Mouse (Mus musculus) CH12.LX (cell line): ENCODE data around the gene Armc10. TPM values are rescaled to one million over a fixed set of nuclear protein-coding genes. Genes with fewer than 3 reads are reported as not detected.

Source experiments
- DNase-seq: peaks from one replicate; pipeline ENCODE4 v3.0.0-alpha.2; 2013; ENCODE audit errors: extremely low read depth
- H3K27ac ChIP-seq: 2 replicates; pipeline ENCODE4 v1.5.1; 2012; ENCODE audit warnings: low read depth, mild to moderate bottlenecking, control low read depth, moderate library complexity; ENCODE audit not compliant: insufficient read depth
- H3K27me3 ChIP-seq: replicated peaks from 2 replicates; pipeline ENCODE3; 2012; ENCODE audit warnings: inconsistent platforms
- H3K36me3 ChIP-seq, 2 experiments: replicated peaks in 1 of 2; 2 replicates each; pipeline versions ENCODE3 to v1.6.1; 2012; ENCODE audit warnings: inconsistent platforms in 1 of 2, low read length in 1 of 2, mild to moderate bottlenecking in 1 of 2, mixed read lengths in 1 of 2, moderate library complexity in 1 of 2; ENCODE audit not compliant: control insufficient read depth in 1 of 2, insufficient read depth in 1 of 2
- H3K4me1 ChIP-seq, 2 experiments: 2 replicates each; pipeline ENCODE4 v1.6.1; 2012; ENCODE audit warnings: inconsistent platforms in 1 of 2, moderate library complexity in 1 of 2; ENCODE audit not compliant: insufficient read depth in 2 of 2, control insufficient read depth in 1 of 2
- H3K4me2 ChIP-seq: 2 replicates; pipeline ENCODE4 v1.6.1; 2012; ENCODE audit warnings: low read depth, mild to moderate bottlenecking, control low read depth; ENCODE audit not compliant: poor library complexity, insufficient read depth, severe bottlenecking
- H3K4me3 ChIP-seq, 3 experiments: fragments of 150-350 bp in 1 of 3; sonication (generic) in 1 of 3; replicated peaks in 1 of 3; 2 replicates each; pipeline versions ENCODE3 to v1.5.1; 2011 to 2012; ENCODE audit warnings: low read depth in 2 of 3, low read length in 2 of 3, mild to moderate bottlenecking in 2 of 3, moderate library complexity in 2 of 3, control low read depth in 1 of 3, improper control_type of control experiment in 1 of 3, inconsistent platforms in 1 of 3, mixed read lengths in 1 of 3; ENCODE audit not compliant: poor library complexity in 1 of 3
- H3K79me2 ChIP-seq: replicated peaks from 2 replicates; pipeline ENCODE4 v1.6.1; 2012; ENCODE audit warnings: mild to moderate bottlenecking, moderate library complexity; ENCODE audit not compliant: control insufficient read depth, poor library complexity, insufficient read depth, severe bottlenecking; ENCODE audit errors: extremely low read depth
- H3K9ac ChIP-seq: 2 replicates; pipeline ENCODE4 v1.6.1; 2012; ENCODE audit warnings: low read depth, mild to moderate bottlenecking, control low read depth, moderate library complexity; ENCODE audit not compliant: insufficient read depth
- H3K9me3 ChIP-seq: replicated peaks from 2 replicates; pipeline ENCODE3; 2012; ENCODE audit warnings: low read length, inconsistent platforms, mixed read lengths
- BHLHE40 ChIP-seq: IDR thresholded peaks from 2 replicates; pipeline ENCODE4 v1.6.1; 2011; ENCODE audit warnings: mild to moderate bottlenecking, low read depth, low read length, improper control_type of control experiment
- CHD1 ChIP-seq: IDR thresholded peaks from 2 replicates; pipeline ENCODE4 v1.6.1; 2012; ENCODE audit warnings: low read depth, low read length, improper control_type of control experiment, inconsistent platforms
- E2F4 ChIP-seq: IDR thresholded peaks from 2 replicates; pipeline ENCODE4 v1.6.1; 2011; ENCODE audit warnings: low read depth, low read length, improper control_type of control experiment; ENCODE audit not compliant: insufficient replicate concordance
- ELF1 ChIP-seq: IDR thresholded peaks from 2 replicates; pipeline ENCODE4 v1.6.1; 2014; ENCODE audit warnings: low read depth, mild to moderate bottlenecking, inconsistent platforms, low read length, improper control_type of control experiment
- ETS1 ChIP-seq: conservative IDR thresholded peaks from 2 replicates; pipeline ENCODE4 v1.6.1; 2012; ENCODE audit warnings: low read depth, mild to moderate bottlenecking, inconsistent platforms, low read length, improper control_type of control experiment, moderate library complexity
- GABPA ChIP-seq: IDR thresholded peaks from 2 replicates; pipeline ENCODE4 v1.6.1; 2012; ENCODE audit warnings: low read depth, low read length, improper control_type of control experiment, inconsistent platforms; ENCODE audit not compliant: insufficient replicate concordance
- IRF4 ChIP-seq: IDR thresholded peaks from 2 replicates; pipeline ENCODE4 v1.6.1; 2014; ENCODE audit warnings: low read depth, mild to moderate bottlenecking, inconsistent platforms, low read length, improper control_type of control experiment
- JUN ChIP-seq: IDR thresholded peaks from 2 replicates; pipeline ENCODE4 v1.6.1; 2011; ENCODE audit warnings: low read depth, mild to moderate bottlenecking, low read length, improper control_type of control experiment, moderate library complexity; ENCODE audit not compliant: insufficient read depth
- JUND ChIP-seq: conservative IDR thresholded peaks from 2 replicates; pipeline ENCODE4 v1.6.1; 2011; ENCODE audit warnings: low read depth, low read length, improper control_type of control experiment
- MAFK ChIP-seq: IDR thresholded peaks from 2 replicates; pipeline ENCODE4 v1.6.1; 2011; ENCODE audit warnings: low read length, improper control_type of control experiment; ENCODE audit not compliant: insufficient replicate concordance
- MAX ChIP-seq: IDR thresholded peaks from 2 replicates; pipeline ENCODE4 v1.6.1; 2011; ENCODE audit warnings: low read length, improper control_type of control experiment
- MAZ ChIP-seq: IDR thresholded peaks from 2 replicates; pipeline ENCODE4 v1.6.1; 2012; ENCODE audit warnings: low read depth, mild to moderate bottlenecking, inconsistent platforms, low read length, improper control_type of control experiment, moderate library complexity
- MXI1 ChIP-seq: IDR thresholded peaks from 2 replicates; pipeline ENCODE4 v1.6.1; 2011; ENCODE audit warnings: mild to moderate bottlenecking, low read depth, low read length, improper control_type of control experiment
- MYC ChIP-seq: IDR thresholded peaks from 2 replicates; pipeline ENCODE4 v1.6.1; 2011; ENCODE audit warnings: low read depth, mild to moderate bottlenecking, improper control_type of control experiment, low read length
- NELFE ChIP-seq: IDR thresholded peaks from 2 replicates; pipeline ENCODE4 v1.6.1; 2011; ENCODE audit warnings: low read depth, low read length, improper control_type of control experiment
- PAX5 ChIP-seq: IDR thresholded peaks from 2 replicates; pipeline ENCODE4 v1.6.1; 2012; ENCODE audit warnings: low read length, inconsistent platforms, mixed read lengths
- POLR2A ChIP-seq: IDR thresholded peaks from 2 replicates; pipeline ENCODE4 v1.6.1; 2011; ENCODE audit warnings: low read depth, mild to moderate bottlenecking, improper control_type of control experiment, low read length
- RAD21 ChIP-seq: IDR thresholded peaks from 2 replicates; pipeline ENCODE4 v1.6.1; 2011; ENCODE audit warnings: low read depth, mild to moderate bottlenecking, low read length, improper control_type of control experiment, moderate library complexity
- RCOR1 ChIP-seq: conservative IDR thresholded peaks from 2 replicates; pipeline ENCODE4 v1.6.1; 2012; ENCODE audit warnings: low read depth, mild to moderate bottlenecking, inconsistent platforms, low read length, improper control_type of control experiment
- SIN3A ChIP-seq: IDR thresholded peaks from 2 replicates; pipeline ENCODE4 v1.6.1; 2012; ENCODE audit warnings: low read length, improper control_type of control experiment, inconsistent platforms
- USF2 ChIP-seq: conservative IDR thresholded peaks from 2 replicates; pipeline ENCODE4 v1.6.1; 2011; ENCODE audit warnings: low read depth, low read length, improper control_type of control experiment
- ZNF384 ChIP-seq: IDR thresholded peaks from 2 replicates; pipeline ENCODE4 v1.6.1; 2012; ENCODE audit warnings: low read depth, low read length, improper control_type of control experiment, inconsistent platforms
- dilution Hi-C: fragments of 300-500 bp; cut with MboI; formaldehyde crosslinking; loops from 2 replicates; pipeline ENCODE4 v1.14.3; 2020; ENCODE audit warnings: low sequenced_read_pairs; ENCODE audit not compliant: extremely low pct_unique_long_range_greater_than_20kb, extremely low pct_ligation_motif_present
- in situ Hi-C: fragments of 300-500 bp; cut with MboI; formaldehyde crosslinking; loops from 3 replicates; pipeline ENCODE4 v1.14.3; 2019; ENCODE audit warnings: low sequenced_read_pairs, low pct_ligation_motif_present, low pct_unique_long_range_greater_than_20kb, mixed read lengths
- polyA plus RNA-seq: library from polyadenylated mRNA; unstranded; fragments of >175 nt; gene quantifications from 2 replicates; pipeline ENCODE4 v1.2.1, GENCODE M21; 2012; ENCODE audit warnings: low read depth; ENCODE audit not compliant: insufficient read length
- total RNA-seq, 2 experiments: library from RNA; depleted of rRNA; stranded (reverse); fragments of 300-350 nt in 1 of 2; fragments of >200 nt in 1 of 2; gene quantifications; 2 replicates each; pipeline ENCODE4 v1.2.3; 2012 to 2014

Armc10 gene
- total and polyA plus RNA-seq, 3 experiments, result 39.1 to 71.9 (median 46.0) TPM

GRCm38 (mm10) chr5:21700272-21700821, 54.7 kb downstream of the Armc10 start:
- Histone ChIP-seq H3K4me2 (peak overlapping the region; percentile 98), H3K27me3 (no peaks in the 10 kb centered on the region), H3K4me3 (peak overlapping the region; percentile 74 to 84 (median 78)), H3K4me1 (peaks cover 3 to 10% of the 10 kb centered on the region in 2 experiments; a peak in 3 of 4 replicates)
- TF ChIP-seq ETS1, result no peak
- TF ChIP-seq ZNF384, result 0 out of 2 replicates have a peak, but pooled peaks have one; percentile 15
- TF ChIP-seq, all 38 proteins: peak for 1
- in situ Hi-C loops (no loop called here), dilution Hi-C loops (no loop called here)
- H3K36me3 ChIP-seq, result no peaks in the 10 kb centered on the region
- H3K27ac ChIP-seq, result no peak overlapping the region
- H3K9me3 ChIP-seq, result no peaks in the 10 kb centered on the region
- H3K79me2 ChIP-seq, result no peaks in the 10 kb centered on the region
- H3K9ac ChIP-seq, result peak overlapping the region; percentile 75
- no peak for DNase-seq

- H3K36me3 ChIP-seq, result no peaks in the 10 kb centered on the region
- H3K27ac ChIP-seq, result no peak overlapping the region
Measured at GRCm38 (mm10) chr5:21700934-21701333, 55.3 kb downstream of the Armc10 start.

GRCm38 (mm10) chr5:21701351-21702008, 55.9 kb downstream of the Armc10 start, which contains the start of gene Napepld:
TSS of gene Napepld (minus strand) at chr5:21701396.
- in situ Hi-C loops (no loop called here), dilution Hi-C loops (no loop called here)
- H3K27me3 ChIP-seq, result no peaks in the 10 kb centered on the region
- H3K9ac ChIP-seq, result peak within 1 kb of the TSS; percentile 75
- H3K9me3 ChIP-seq, result no peaks in the 10 kb centered on the region
- peak within 1 kb of the TSS; percentile 98 for H3K4me2 ChIP-seq
- peak within 1 kb of the TSS; percentile 93 for H3K27ac ChIP-seq
- peak within 1 kb of the TSS; percentile 74 to 87 (median 78) for H3K4me3 ChIP-seq
- H3K36me3 ChIP-seq, result no peaks in the 10 kb centered on the region
- H3K79me2 ChIP-seq, result no peaks in the 10 kb centered on the region
- DNase-seq, result peak; percentile 93
- peaks cover 3 to 10% of the 10 kb centered on the region in 2 experiments; a peak in 3 of 4 replicates for H3K4me1 ChIP-seq
- TF ChIP-seq ETS1, result no peak
- TF ChIP-seq PAX5, result no peak
- no peak for TF ChIP-seq MAFK
- peak; percentile 78 for TF ChIP-seq USF2
- TF ChIP-seq POLR2A, result peak; percentile 99
- peak; percentile 56 for TF ChIP-seq MYC
- TF ChIP-seq BHLHE40, result peak; percentile 93
- TF ChIP-seq MAX, result peak; percentile 79
- peak; percentile 98 for TF ChIP-seq RCOR1
- TF ChIP-seq SIN3A, result peak; percentile 60
- TF ChIP-seq E2F4, result 0 out of 2 replicates have a peak, but pooled peaks have one; percentile 8
- TF ChIP-seq IRF4, result peak; percentile 57; the same call in 1 of the 2 replicates
- no peak for TF ChIP-seq RAD21
- TF ChIP-seq JUN, result no peak
- TF ChIP-seq GABPA, result no peak; the same call in 1 of the 2 replicates
- no peak for TF ChIP-seq CHD1
- TF ChIP-seq MAZ, result no peak; the same call in 1 of the 2 replicates
- peak; percentile 80 for TF ChIP-seq MXI1
- TF ChIP-seq ELF1, result peak; percentile 51; the same call in 1 of the 2 replicates
- no peak for TF ChIP-seq JUND
- peak; percentile 98 for TF ChIP-seq NELFE

More at GRCm38 (mm10) chr5:21700934-21701333, 55.3 kb downstream of the Armc10 start:
- H3K79me2 ChIP-seq, result no peaks in the 10 kb centered on the region
- no peaks in the 10 kb centered on the region for H3K27me3 ChIP-seq
- H3K4me2 ChIP-seq, result peak overlapping the region; percentile 98
- no peaks in the 10 kb centered on the region for H3K9me3 ChIP-seq
- no peak for DNase-seq
- no peak for TF ChIP-seq RCOR1
- TF ChIP-seq SIN3A, result peak; percentile 64; the same call in 1 of the 2 replicates
- peaks cover 3 to 10% of the 10 kb centered on the region in 2 experiments; a peak in 3 of 4 replicates for H3K4me1 ChIP-seq
- H3K9ac ChIP-seq, result peak overlapping the region; percentile 75
- dilution Hi-C loops (no loop called here), in situ Hi-C loops (no loop called here)
- H3K4me3 ChIP-seq, result peak overlapping the region; percentile 74 to 84 (median 78)
